Mouse (Mus musculus) spleen, adult 10 weeks (tissue): ENCODE results near the gene Tut7. TPM values are rescaled to one million over a fixed set of nuclear protein-coding genes. Genes with fewer than 3 reads are reported as not detected.

Source experiments
- polyA plus RNA-seq: library from polyadenylated mRNA; stranded (reverse); fragments of 350-450 nt; fragmentation: Illumina TruSeq; extraction: RNeasy Lipid Tissue Mini Kit (QIAGEN cat#74804); gene quantifications from one replicate; pipeline ENCODE4 v1.2.3, GENCODE M21; 2015; ENCODE audit warnings: low replicate concordance; ENCODE audit not compliant: insufficient read depth

Gene Tut7
- 168 TPM for polyA plus RNA-seq

DNA sequence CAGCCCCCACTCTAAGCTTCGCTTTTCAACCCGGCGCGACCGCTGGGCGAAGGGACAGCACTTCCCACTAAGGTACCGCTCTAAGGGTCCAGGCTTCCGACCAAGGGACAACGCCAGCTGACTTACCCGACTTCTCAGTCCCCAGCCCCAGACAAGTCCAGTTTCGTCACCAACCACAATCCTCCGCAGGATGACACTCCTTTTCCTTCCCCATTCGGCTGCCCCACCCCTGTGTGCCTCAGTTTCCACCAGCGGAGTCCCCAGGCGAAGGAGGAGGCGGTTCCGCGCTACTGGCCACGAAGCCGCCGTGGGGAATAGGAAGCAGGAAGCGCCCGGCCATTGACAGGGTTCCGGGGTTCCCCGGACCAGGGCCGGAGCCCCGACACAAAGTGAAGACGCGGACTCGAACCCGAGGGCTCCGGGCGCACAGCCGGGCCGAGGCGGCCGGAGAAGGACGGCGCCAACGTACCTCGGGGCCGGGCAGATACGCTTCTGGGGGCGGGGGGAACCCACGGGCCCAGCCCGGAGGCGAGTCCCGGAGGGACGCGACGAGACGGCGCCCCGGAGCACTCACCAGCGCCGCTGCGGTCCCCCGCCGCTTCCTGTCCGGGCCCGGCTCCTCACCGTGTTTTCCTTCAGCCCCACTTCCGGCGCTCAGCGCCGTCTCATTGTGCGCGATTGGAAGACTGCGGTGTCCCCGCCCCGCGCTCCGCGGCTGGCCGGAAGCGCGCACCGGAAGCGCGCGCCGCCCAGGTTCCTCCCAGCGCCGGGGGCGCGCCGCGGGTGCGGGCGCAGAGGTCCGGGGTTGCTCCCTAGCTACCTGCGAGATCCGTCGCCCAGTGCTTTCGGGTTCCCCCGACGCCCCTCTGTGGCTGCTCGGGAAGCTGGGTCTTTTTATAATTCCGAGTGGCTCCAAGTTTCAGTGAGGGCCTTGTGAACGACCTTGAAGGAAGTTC is at the start of gene Tut7:
Gene Tut7, minus strand, starts transcription at position 641 of the 956 bp plus-strand sequence.

GRCm38 (mm10) chr13:59782145-59782544 is 40.8 kb downstream of the Tut7 start, which contains the start of gene Gm49354:
Gene Gm49354 (minus strand): TSS chr13:59782245.

DNA sequence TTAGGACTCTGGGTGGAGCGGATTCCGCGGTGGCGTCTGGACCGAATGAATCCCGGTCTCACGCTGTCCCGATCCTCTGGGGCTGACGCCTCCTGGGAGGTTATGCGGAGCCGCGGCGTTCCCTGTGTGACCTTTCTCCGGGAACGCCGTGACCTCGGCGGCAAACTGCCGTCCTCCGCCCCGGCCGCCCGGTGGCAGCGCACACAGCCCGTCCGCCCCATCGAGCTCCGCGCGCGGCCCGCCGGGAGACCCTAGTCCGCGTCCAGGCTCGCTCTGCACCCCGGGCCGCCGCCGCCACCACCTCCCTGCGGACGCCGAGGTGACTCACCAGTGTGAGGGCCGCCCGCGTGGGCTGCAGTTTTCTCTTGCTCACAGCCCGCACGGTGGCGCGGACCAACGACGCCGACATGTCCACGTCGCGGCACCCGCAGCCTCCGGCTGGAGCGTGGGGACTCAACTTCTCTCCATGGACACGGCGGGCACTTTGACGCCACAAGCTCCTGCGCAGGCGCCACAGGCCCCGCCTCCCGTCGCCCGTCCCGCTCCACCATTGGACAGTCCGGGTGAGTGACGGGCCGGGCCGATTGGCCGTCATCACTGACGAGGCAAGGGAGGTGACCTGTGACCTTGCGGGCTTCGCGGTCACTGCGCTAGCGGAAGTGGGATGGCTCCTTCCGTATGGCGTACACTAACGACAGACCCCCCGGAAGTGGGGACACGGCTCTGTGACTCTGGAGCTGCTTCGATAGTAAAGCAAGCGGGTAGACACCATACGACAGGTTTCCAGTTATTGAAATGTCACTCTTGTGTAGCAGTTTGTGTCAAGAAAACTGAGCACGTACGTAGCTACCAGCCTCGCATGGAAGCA is 53.4 kb downstream of the Tut7 start, which contains the start of gene Isca1:
Gene Isca1, minus strand, starts transcription at position 515 of the 868 bp plus-strand sequence.

GRCm38 (mm10) chr13:59746711-59747110 is 76.2 kb downstream of the Tut7 start, which contains the start of gene 1700014D04Rik:
Gene 1700014D04Rik (minus strand): TSS chr13:59746752.

DNA sequence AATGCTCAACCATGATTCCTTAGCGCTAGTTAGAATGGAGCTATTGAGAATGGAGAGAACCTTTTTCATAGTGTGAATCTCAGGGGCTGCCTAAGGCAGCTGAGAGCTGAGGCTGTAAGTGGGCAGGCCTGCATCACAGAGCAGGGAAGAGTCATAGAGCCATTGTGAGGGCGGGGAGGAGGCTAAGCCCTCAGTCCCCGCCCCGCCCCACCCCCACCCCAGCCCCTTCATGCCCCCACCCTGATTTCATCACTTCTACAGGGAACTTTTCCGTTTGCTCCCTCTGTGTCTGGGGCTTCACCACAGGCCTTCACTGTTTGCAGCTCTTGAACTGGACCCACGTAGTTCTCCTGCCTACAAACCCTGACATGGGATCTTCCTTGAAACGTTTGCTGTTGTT is 91.3 kb downstream of the Tut7 start, which contains the start of gene Spata31d1d:
Gene Spata31d1d, minus strand, starts transcription at position 101 of the 400 bp plus-strand sequence.

Other genes starting within 250 kb of the Tut7 start
- 52.0 TPM for gene Agtpbp1, start 237.9 kb downstream of the Tut7 start, polyA plus RNA-seq
- gene Naa35, start 237.9 kb downstream of the Tut7 start, polyA plus RNA-seq, result 87.3 TPM
- gene Golm1, start 147.3 kb downstream of the Tut7 start, polyA plus RNA-seq, result 25.2 TPM
- gene 4921517D22Rik, start 129.0 kb downstream of the Tut7 start, polyA plus RNA-seq, result not detected
- not detected for gene Spata31d1a, start 112.8 kb downstream of the Tut7 start, polyA plus RNA-seq
- gene Spata31d1b, start 110.9 kb downstream of the Tut7 start, polyA plus RNA-seq, result not detected
- gene Spata31d1d, start 91.4 kb downstream of the Tut7 start, polyA plus RNA-seq, result not detected
- not detected for gene 1700014D04Rik, start 76.4 kb downstream of the Tut7 start, polyA plus RNA-seq
- gene Isca1, start 53.3 kb downstream of the Tut7 start, polyA plus RNA-seq, result 134 TPM
- gene Gm49354, start 40.9 kb downstream of the Tut7 start, polyA plus RNA-seq, result not detected